Mouse (Mus musculus): ENCODE measurements at regions not wholly inside any gene's neighbourhood (a gene's known extent, or its start where the extent isn't known, plus 50 kb on each side); places are given as distances from the start of the nearest gene placed in this dataset.

- no peak for DNase-seq (ENCODE audit: low read depth, low spot score)
Measured at GRCm38 (mm10) chr14:76613604-76614003, 56.9 kb upstream of the Serp2 start.

- DNase-seq (ENCODE audit: low read depth, low spot score): no peak
Measured at GRCm38 (mm10) chr14:76610429-76611378, 54.0 kb upstream of the Serp2 start.
